Mouse (Mus musculus) heart, postnatal 0 days (tissue): ENCODE results near the gene Dgkz. TPM values are rescaled to one million over a fixed set of nuclear protein-coding genes. Genes with fewer than 3 reads are reported as not detected.

Source experiments
- ATAC-seq: fragments of 200-750 bp; cut with Nextera tagmentation; 2 replicates; pipeline ENCODE4 v1.8.0; 2017; ENCODE audit warnings: low read depth, moderate number of reproducible peaks, moderate library complexity; ENCODE audit not compliant: insufficient read depth
- DNase-seq: peaks from one replicate; pipeline ENCODE4 v3.0.0-alpha.2; 2016; ENCODE audit warnings: low spot score
- H3K27ac ChIP-seq: fragments of 300-500 bp; sonication (generic); 2 replicates; pipeline ENCODE4 v1.5.1; 2014; ENCODE audit warnings: low read depth, mild to moderate bottlenecking
- H3K27me3 ChIP-seq: fragments of 300-500 bp; sonication (generic); 2 replicates; pipeline ENCODE4 v1.6.1; 2014; ENCODE audit warnings: low read length, mixed read lengths; ENCODE audit not compliant: control insufficient read depth, insufficient read depth
- H3K36me3 ChIP-seq: fragments of 300-500 bp; sonication (generic); replicated peaks from 2 replicates; pipeline ENCODE4 v1.6.1; 2014; ENCODE audit warnings: low read length, mixed read lengths; ENCODE audit not compliant: control insufficient read depth, insufficient read depth
- H3K4me1 ChIP-seq: fragments of 300-500 bp; sonication (generic); 2 replicates; pipeline ENCODE4 v1.6.1; 2014; ENCODE audit warnings: antibody characterized with exemption; ENCODE audit not compliant: control insufficient read depth, insufficient read depth
- H3K4me2 ChIP-seq: fragments of 300-500 bp; sonication (generic); 2 replicates; pipeline ENCODE4 v1.6.1; 2014; ENCODE audit warnings: low read depth, mild to moderate bottlenecking, low read length, moderate library complexity
- H3K4me3 ChIP-seq: fragments of 300-500 bp; sonication (generic); 2 replicates; pipeline ENCODE4 v1.5.1; 2014; ENCODE audit warnings: low read depth, low read length
- H3K9ac ChIP-seq: fragments of 300-500 bp; sonication (generic); replicated peaks from 2 replicates; pipeline ENCODE4 v1.6.1; 2014; ENCODE audit warnings: low read depth, low read length, mixed read lengths
- H3K9me3 ChIP-seq: fragments of 300-500 bp; sonication (generic); replicated peaks from 2 replicates; pipeline ENCODE4 v1.6.1; 2016; ENCODE audit warnings: low read length; ENCODE audit not compliant: control insufficient read depth
- CTCF ChIP-seq: IDR thresholded peaks from 2 replicates; pipeline ENCODE4 v1.5.1; 2016; ENCODE audit warnings: antibody characterized with exemption, control low read depth, low read depth
- EP300 ChIP-seq: IDR thresholded peaks from 2 replicates; pipeline ENCODE4 v1.6.1; 2016; ENCODE audit warnings: antibody characterized with exemption, low read depth
- WGBS: fragments of 180-500 bp; shearing (Covaris S2); extraction: QIAGEN DNeasy Blood & Tissue Kit; methylation state at CpG from one replicate; pipeline ENCODE4 v1.1.7; 2014; 5-methylcytosine and 5-hydroxymethylcytosine counted together
- polyA plus RNA-seq: library from polyadenylated mRNA; unstranded; fragments of >200 nt; fragmentation: Nextera tagmentation; extraction: Ambion mirVana; gene quantifications from 2 replicates; pipeline ENCODE4 v1.2.1, GENCODE M21; 2015
- total RNA-seq: library from RNA; depleted of rRNA; stranded (reverse); fragments of >200 nt; gene quantifications from 2 replicates; pipeline ENCODE4 v1.2.3, GENCODE M21; 2014; ENCODE audit warnings: low replicate concordance

Gene Dgkz
- total and polyA plus RNA-seq, 2 experiments from 2014 or later: 26.2 to 77.9 TPM

GRCm38 (mm10) chr2:91906141-91906540, 69.5 kb downstream of the Dgkz start:
- ATAC-seq (no peak), DNase-seq (no peak)
- no peaks in the 10 kb centered on the region for H3K27me3 ChIP-seq
- no peaks in the 10 kb centered on the region for H3K9me3 ChIP-seq
- H3K4me2 ChIP-seq: no peak overlapping the region
- WGBS: 92% methylated on average over 2 of the region's 2 CpGs
- no peak overlapping the region for H3K4me3 ChIP-seq
- H3K36me3 ChIP-seq: peaks cover 43% of the 10 kb centered on the region; the same call in 1 of the 2 replicates
- H3K4me1 ChIP-seq: no peaks in the 10 kb centered on the region
- no peak overlapping the region for H3K27ac ChIP-seq
- TF ChIP-seq EP300 (no peak), CTCF (no peak)
- no peak overlapping the region for H3K9ac ChIP-seq

- ATAC-seq (no peak), DNase-seq (no peak)
- no peak overlapping the region for H3K4me3 ChIP-seq
- no peaks in the 10 kb centered on the region for H3K27me3 ChIP-seq
- TF ChIP-seq CTCF (no peak), EP300 (no peak)
- no peaks in the 10 kb centered on the region for H3K4me1 ChIP-seq
- no peak overlapping the region for H3K27ac ChIP-seq
- no peaks in the 10 kb centered on the region for H3K9me3 ChIP-seq
- H3K9ac ChIP-seq: no peak overlapping the region
- 71% methylated on average over 5 of the region's 5 CpGs for WGBS
- H3K4me2 ChIP-seq: no peak overlapping the region
- H3K36me3 ChIP-seq: peaks cover 43% of the 10 kb centered on the region
Observed at GRCm38 (mm10) chr2:91904618-91905307, 70.9 kb downstream of the Dgkz start.

GRCm38 (mm10) chr2:91903171-91903925, 72.3 kb downstream of the Dgkz start:
- WGBS: 80% methylated on average over 3 of the region's 3 CpGs
- H3K27ac ChIP-seq: no peak overlapping the region
- peaks cover 38% of the 10 kb centered on the region for H3K36me3 ChIP-seq
- no peak overlapping the region for H3K9ac ChIP-seq
- no peaks in the 10 kb centered on the region for H3K9me3 ChIP-seq
- TF ChIP-seq EP300: no peak
- no peak for TF ChIP-seq CTCF
- no peak overlapping the region for H3K4me3 ChIP-seq
- ATAC-seq (no peak), DNase-seq (no peak)
- no peaks in the 10 kb centered on the region for H3K27me3 ChIP-seq
- H3K4me2 ChIP-seq: no peak overlapping the region
- H3K4me1 ChIP-seq: no peaks in the 10 kb centered on the region

- 77% methylated on average over 5 of the region's 5 CpGs for WGBS
- peaks cover 42% of the 10 kb centered on the region for H3K36me3 ChIP-seq
- no peaks in the 10 kb centered on the region for H3K27me3 ChIP-seq
- no peak overlapping the region for H3K27ac ChIP-seq
- no peak overlapping the region for H3K4me3 ChIP-seq
- ATAC-seq (no peak), DNase-seq (no peak)
- TF ChIP-seq EP300 (no peak), CTCF (no peak)
- no peak overlapping the region for H3K9ac ChIP-seq
- H3K4me1 ChIP-seq: no peaks in the 10 kb centered on the region
- H3K9me3 ChIP-seq: no peaks in the 10 kb centered on the region
- H3K4me2 ChIP-seq: no peak overlapping the region
Observed at GRCm38 (mm10) chr2:91902336-91902735, 73.3 kb downstream of the Dgkz start.

GRCm38 (mm10) chr2:91900431-91900830, 75.2 kb downstream of the Dgkz start:
- peaks cover 34% of the 10 kb centered on the region for H3K36me3 ChIP-seq
- no peaks in the 10 kb centered on the region for H3K9me3 ChIP-seq
- WGBS: 92% methylated on average over 8 of the region's 8 CpGs
- no peak for TF ChIP-seq CTCF
- TF ChIP-seq EP300: no peak
- no peaks in the 10 kb centered on the region for H3K27me3 ChIP-seq
- DNase-seq (no peak), ATAC-seq (no peak)
- H3K4me1 ChIP-seq: no peaks in the 10 kb centered on the region
- H3K4me3 ChIP-seq: no peak overlapping the region
- H3K9ac ChIP-seq: no peak overlapping the region
- H3K4me2 ChIP-seq: no peak overlapping the region
- H3K27ac ChIP-seq: no peak overlapping the region
